Mouse (Mus musculus) spleen, postnatal 4 days (tissue): Measurements from ENCODE around the gene Gal3st2b.
"Not testable (repeated sequence)": the region's sequence is repeated elsewhere in the genome, so short reads cannot be mapped to it uniquely, and the experiment has no call there.

Experiments
- DNase-seq, 2 experiments: peaks; one replicate each; pipeline ENCODE4 v3.0.0; 2022; ENCODE audit warnings: low spot score in 2 of 2

The Gal3st2b gene

GRCm38 (mm10) chr1:93918011-93918410, at the start of gene Gal3st2b:
Gene Gal3st2b, plus strand, starts transcription at chr1:93918311.
- not testable (repeated sequence) for DNase-seq

DNA sequence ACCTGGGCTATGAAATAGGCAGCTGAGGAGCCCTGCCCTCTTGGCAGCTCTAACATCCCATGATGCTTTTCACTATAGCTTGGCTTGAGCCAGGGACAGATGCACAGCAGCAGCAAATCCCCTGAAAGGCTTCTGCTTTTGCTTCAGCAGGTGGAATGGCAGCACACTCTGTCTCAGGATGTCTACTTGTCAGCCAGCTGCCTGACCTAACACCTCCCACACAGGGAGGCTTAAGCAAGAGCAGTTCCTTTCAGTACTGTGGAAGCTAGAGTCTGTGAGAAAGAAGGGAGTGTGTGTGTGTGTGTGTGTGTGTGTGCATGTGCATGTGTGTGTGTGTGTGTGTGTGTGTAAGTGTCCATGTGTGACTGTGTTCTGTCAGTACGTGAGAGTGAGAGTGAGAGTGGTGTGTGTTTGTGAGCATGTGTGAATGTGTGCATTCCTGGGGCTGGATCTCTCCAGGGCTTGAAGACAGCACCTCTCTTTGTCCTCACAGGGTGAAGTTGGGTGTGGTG, 46.5 kb upstream of the Gal3st2b start:
- DNase-seq = not testable (repeated sequence)

DNA sequence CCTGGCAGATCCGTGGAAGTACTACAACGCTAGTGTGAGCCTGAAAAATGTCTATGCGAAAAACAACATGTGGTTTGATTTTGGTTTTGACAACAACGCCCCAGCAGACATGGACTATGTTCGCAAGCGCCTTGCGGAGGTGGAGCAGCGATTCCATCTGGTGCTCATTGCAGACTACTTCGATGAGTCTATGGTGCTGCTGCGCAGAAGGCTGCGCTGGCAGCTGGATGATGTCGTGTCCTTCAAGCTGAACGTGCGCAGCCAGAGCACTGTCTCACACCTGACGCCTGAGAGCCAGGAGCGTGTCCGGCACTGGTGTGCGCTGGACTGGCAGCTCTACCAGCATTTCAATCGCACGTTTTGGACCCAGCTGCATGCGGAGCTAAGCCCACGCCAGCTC, 43.7 kb upstream of the Gal3st2b start:
- DNase-seq = not testable (repeated sequence)

GRCm38 (mm10) chr1:93881778-93882177, 36.3 kb upstream of the Gal3st2b start:
- DNase-seq = not testable (repeated sequence)

- DNase-seq = not testable (repeated sequence)
These were observed 27.2 kb upstream of the Gal3st2b start for GRCm38 (mm10) chr1:93890936-93891335.

GRCm38 (mm10) chr1:93897395-93897794, 20.7 kb upstream of the Gal3st2b start:
- not testable (repeated sequence) for DNase-seq

DNA sequence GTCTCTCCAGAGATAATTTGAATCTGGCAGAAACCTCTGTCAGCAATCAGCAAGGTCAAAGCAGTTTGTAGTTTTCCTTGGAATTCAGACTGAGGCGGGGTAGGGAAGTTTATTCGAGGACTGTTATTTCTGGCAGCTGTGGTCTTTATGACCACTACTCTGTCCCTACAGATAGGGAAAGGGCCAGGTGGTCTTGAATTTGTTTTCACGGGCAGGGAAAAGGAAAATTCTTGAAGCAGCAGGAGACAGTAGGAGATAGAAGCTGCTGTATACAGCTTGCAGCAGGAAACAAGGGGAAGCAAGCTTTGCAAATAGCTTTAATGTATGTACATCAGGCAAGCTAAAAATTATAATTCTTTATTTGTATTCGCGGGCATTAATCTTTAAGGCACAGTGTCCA, 16.8 kb upstream of the Gal3st2b start:
- not testable (repeated sequence) for DNase-seq

- not testable (repeated sequence) for DNase-seq
These were observed 11.4 kb upstream of the Gal3st2b start for GRCm38 (mm10) chr1:93906690-93907089.

DNA sequence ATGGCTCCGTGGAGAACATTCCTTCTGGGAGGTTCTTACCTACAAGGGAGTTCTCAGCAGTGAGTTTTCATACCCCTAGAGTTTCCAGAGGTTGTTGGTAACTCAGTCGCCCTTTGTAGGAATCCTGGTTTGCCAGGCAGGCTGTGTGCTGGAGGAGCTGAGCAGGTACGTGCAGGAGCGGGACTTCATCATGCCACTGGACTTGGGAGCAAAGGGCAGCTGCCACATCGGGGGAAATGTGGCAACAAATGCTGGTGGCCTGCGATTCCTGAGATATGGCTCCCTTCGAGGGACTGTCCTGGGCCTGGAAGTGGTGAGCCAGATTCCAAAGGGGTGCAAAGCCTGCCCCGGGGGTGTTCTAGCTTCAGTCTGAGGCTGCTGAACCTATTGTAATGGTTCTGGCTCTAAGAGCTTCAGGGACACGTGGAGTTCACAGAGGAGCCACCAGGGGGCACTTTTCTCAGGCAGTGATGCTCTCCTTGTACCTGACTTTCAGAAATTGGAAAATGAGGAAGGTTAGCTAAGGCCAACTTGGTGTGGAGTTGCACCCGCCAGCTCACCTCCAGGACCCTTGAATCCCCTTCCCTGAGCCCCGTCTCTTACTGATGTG, 9.0 kb upstream of the Gal3st2b start:
- DNase-seq = not testable (repeated sequence)

GRCm38 (mm10) chr1:93911877-93912276, 6.2 kb upstream of the Gal3st2b start:
- DNase-seq = not testable (repeated sequence)

- DNase-seq = peak in 1 of 2 experiments; percentile 50
These were observed 951 bp upstream of the Gal3st2b start for GRCm38 (mm10) chr1:93917160-93917559.

- peak in 1 of 2 experiments; percentile 54 for DNase-seq
These were observed 664 bp downstream of the Gal3st2b start for GRCm38 (mm10) chr1:93918775-93919174.

- DNase-seq = peak in 1 of 2 experiments; percentile 60
These were observed 1.2 kb downstream of the Gal3st2b start for GRCm38 (mm10) chr1:93919321-93919720.

DNA sequence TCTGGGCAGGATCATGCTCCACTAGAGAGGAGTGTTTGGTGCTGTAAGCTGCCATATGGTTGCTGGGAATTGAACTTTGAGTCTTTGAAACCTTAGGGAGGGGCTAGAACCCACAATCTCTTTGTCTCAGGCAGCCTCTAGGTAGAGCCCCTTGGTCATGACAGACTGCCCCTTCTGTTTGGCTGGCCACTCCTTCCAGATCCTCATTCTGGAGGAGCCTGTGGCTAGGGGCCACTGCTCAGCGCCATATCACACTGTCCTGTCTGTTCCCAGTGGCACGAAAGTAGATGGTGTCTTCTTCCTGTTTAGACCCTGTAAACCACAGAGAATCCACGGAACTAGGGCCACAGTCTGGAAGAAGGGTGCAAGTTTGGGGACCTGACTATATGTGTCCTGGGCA, 4.5 kb downstream of the Gal3st2b start:
- not testable (repeated sequence) for DNase-seq

GRCm38 (mm10) chr1:93923098-93923497, 5.0 kb downstream of the Gal3st2b start:
- not testable (repeated sequence) for DNase-seq

DNA sequence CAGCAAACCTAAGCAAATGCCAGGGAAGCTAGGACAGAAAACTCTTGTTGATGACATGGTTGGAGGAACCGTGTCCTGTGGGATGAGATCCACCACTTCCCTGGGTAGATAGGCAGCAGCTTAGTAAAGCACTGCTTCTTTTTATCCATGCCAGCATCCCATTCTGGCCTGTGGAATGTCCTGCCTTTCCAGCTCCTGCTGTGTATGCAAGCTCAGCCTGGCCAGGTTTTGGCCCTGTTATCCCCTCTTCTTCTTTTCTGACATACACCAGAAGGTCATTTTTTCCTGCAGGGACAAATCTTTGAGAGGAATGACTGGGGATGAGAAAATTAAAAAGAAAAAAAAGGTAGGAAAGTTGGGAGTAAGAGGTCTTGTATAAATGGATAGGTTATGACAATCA, 17.3 kb downstream of the Gal3st2b start:
- DNase-seq = not testable (repeated sequence)

- DNase-seq = not testable (repeated sequence)
These were observed 19.7 kb downstream of the Gal3st2b start for GRCm38 (mm10) chr1:93937807-93938206.

DNA sequence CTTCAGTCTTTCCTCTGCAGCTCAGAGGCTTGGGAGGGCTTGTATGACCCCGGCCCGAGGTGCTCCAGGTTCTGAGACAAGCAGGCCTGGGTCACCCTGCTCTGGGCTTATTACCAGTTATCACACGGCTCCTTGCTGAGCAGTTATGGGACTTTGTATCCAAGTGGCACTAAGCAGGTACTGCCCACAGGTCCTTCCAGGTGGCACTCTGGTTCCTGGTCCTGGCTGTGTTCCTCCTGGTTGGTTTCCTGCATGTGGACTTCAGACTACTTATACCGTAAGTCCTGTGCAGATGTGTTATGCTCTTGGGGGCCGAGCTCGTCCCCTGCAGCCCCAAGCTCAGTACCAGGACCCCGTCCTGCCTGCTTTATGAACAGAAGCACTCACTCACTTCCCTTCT, 20.3 kb downstream of the Gal3st2b start:
- not testable (repeated sequence) for DNase-seq

DNA sequence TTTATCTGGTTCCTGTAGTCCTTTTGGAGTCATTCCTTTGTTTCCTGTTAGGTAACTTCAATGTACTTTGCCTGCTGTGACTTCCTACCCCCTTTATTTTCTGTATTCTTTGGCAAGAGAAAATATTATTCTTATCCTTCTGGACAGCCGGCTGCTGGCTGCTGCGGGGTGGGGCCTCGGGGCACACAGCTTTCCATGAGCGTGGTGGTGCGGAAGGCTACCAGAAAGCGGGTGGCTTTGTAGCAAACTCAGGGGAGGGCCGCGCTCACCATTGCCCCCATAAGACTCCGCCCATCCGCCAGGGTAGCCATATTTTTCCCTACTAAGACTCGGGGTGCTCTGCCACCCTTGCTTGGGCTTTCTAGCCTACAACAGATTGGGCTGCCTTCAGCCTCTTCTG, 31.0 kb downstream of the Gal3st2b start:
- DNase-seq = not testable (repeated sequence)

DNA sequence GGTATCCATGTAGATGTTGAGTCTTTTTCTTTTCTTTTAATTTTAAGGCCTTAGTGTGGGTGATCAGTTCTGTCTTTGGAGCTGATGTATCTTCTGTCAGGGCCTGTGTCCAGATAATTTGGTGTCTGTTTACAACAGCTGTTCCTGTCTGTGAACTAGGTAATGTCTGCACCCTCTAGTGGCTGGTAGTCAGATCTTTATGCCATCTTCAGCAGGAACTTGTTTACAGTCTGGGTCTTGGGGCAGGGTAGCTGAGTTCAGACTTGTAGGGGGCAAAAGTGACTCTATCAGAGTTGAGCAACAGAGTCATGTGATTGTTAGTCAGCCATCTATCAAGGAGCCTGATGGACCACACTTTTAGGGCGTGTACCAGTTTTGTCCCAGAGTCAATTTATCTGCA, 48.4 kb downstream of the Gal3st2b start:
- DNase-seq = not testable (repeated sequence)

GRCm38 (mm10) chr1:93970380-93970779, 52.3 kb downstream of the Gal3st2b start:
- not testable (repeated sequence) for DNase-seq

- not testable (repeated sequence) for DNase-seq
These were observed 52.7 kb downstream of the Gal3st2b start for GRCm38 (mm10) chr1:93970797-93971196.

DNA sequence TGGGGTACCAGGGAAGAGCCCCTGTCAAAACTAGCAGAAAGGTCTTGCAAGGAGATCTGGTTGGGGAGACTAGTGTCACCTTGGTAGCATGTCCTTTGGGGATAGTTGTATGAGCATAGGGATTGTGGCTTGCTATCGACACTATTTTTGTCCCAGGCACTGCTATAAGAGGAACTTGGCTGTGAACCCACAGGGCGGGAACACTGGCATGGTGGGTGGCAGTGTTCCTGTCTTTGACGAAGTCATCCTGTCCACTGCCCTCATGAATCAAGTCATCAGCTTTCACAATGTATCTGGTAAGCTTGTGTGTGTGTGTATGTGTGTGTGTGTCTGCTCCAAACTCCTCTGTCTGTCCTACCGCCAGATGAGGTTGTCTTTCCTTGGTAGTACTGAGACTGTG, 57.7 kb downstream of the Gal3st2b start:
- DNase-seq = not testable (repeated sequence)
